Mouse (Mus musculus) lung, postnatal 14 days (tissue): ENCODE data around the gene Mllt3.

Experiments used
- DNase-seq: peaks from one replicate; pipeline ENCODE4 v3.0.0; 2021

The Mllt3 gene

GRCm38 (mm10) chr4:88033216-88033653 lies at the start of gene Mllt3:
Gene Mllt3, minus strand, starts transcription at chr4:88033364.
- DNase-seq = peak; percentile 98

DNA sequence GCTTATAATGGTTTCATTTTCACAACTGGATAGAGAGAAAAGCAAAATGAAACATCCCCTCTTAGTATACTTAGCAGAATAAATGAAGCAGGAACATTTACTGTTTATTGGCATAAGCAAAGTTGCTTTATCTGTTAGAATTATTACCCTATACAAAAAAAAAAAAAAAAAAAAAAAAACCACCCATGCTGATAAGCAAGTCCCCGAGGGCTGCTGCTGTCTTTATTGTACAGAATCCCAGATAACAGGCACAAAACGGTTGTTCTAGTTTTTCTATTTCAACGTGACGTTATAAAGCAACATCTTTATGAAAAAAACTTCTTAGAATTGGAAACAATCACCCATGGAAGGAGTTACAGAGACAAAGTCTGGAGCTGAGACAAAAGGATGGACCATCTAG lies 49.2 kb upstream of the Mllt3 start:
- no peak for DNase-seq

- no peak for DNase-seq
These were observed 48.7 kb upstream of the Mllt3 start for GRCm38 (mm10) chr4:88081885-88082284.

GRCm38 (mm10) chr4:88081417-88081816 lies 48.3 kb upstream of the Mllt3 start:
- no peak for DNase-seq

DNA sequence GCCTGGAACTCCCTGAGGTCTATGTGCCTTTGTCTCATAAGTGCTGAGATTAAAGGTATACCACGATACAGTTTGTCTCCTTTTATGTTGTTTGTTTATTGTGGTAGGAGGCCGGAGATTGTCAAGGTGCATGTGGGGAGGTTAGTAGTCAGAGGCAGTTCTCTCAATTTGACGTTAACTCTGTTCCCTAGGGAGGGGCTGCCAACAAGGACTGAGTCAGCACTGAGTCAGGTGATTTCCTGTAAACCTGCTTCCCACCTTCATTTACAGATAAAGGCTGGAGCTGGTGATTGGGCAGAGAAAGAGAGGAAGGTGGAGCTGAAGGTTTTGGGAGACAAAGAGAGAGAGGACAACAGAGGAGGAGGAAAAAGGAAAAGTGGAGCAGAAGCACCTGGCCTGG lies 45.8 kb upstream of the Mllt3 start:
- DNase-seq = no peak

DNA sequence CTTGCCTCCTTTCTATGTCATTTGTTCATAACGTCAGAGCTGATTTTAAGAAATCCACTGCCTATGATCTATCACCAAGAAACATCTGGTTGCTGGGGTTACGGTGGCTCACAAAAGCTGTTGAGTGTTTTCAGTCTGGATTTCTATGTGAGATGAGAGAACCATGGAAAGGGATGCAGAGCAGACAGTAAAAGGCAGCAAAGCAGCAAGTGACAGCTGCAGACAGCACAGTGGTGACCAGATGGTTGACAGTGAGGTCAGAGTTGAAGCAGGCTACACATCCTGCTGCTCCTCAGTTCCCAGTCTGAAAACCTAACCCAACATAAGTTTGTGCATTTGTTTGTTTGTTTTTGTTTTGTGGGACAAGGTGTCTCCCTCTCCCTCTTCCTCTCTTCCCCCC lies 42.2 kb upstream of the Mllt3 start:
- no peak for DNase-seq

DNA sequence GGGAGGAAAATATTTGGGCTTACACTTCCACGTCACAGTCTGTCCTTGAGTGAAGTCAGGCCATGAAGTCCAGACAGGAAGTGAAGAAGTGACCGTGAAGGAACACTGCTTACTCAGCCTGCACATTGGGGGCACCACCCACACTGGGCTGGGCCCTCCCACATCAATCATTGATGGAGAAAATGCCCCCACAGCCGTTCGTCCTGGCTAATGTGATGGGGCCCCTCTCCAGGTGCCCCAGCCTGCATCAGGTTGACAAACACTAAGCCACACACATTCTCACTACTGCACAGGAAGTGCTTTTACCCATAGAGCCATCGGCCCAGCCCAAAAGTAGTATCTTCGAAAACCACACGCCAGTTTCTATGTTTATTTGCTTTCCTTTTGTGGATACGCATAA lies 13.1 kb upstream of the Mllt3 start:
- no peak for DNase-seq

DNA sequence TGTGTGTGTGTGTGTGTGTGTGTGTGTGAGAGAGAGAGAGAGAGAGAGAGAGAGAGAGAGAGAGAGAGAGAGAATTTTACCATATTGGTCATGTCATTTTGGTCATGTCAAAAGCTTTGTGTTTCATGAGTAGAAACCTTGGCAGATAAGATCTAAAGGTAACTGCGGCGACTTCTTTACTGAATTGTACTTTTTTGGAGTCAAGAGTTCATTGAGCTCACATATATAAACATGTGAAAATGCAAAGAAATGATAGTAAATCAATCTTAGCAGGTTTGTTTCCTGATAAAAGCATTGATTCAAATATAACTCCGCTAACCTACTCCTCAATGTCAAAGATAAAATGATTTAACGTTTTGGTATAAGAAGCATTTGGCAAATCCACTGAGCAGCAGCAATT lies 12.0 kb upstream of the Mllt3 start:
- no peak for DNase-seq

DNA sequence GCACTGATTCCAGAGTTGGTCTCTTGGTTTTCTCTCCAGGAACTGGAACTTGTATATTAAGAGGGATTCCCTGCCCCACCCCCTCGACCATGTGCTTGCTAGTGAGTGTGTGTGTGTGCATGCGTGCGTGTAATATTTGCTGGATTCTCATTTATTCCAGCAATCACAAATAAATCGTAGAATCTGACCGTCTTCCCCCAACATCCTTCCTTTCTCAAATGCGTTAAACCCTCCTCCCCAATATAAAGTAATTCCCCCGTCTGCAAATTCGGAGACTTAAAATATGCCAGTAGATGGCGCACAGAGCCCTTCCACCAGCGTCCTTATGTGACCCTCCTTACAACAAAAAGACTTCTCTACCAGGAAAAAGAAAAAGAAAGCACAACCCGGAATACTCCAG lies 2.2 kb upstream of the Mllt3 start:
- DNase-seq = peak; percentile 72

- DNase-seq = no peak
These were observed 1.4 kb upstream of the Mllt3 start for GRCm38 (mm10) chr4:88034387-88035157.

DNA sequence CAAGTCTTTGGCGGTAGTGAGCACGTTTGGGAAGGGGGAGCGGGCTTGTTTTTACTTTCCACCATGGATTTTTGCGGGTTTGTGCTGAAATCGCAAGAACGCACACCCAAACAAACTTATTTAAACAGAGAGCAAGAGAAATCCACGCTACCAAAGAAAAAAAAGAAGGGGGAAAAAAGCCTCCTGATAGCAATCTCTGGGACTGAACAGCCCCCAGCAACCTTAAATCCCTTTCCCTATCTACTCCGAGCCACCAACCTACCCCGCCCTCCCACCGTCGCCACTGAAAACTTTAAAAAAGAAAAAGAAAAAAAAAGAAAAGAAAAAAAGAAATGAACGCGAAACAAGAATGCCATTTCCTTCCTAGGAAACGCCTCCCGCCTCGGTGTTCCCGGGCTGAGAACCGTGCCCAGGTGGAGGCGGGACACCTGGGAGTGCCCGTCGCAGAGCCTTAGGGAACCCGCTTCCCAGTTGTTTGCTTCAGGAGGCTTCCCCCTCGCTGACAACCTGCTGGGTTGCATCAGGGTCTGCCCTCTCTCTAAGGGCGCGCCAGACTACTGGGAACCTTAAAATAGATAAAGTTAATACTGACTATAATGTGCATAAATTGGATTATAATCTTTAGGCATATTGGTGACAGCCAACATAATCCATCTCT lies 694 bp upstream of the Mllt3 start:
- peak; percentile 16 for DNase-seq

- DNase-seq = peak; percentile 45
These were observed 739 bp downstream of the Mllt3 start for GRCm38 (mm10) chr4:88032151-88033098.

DNA sequence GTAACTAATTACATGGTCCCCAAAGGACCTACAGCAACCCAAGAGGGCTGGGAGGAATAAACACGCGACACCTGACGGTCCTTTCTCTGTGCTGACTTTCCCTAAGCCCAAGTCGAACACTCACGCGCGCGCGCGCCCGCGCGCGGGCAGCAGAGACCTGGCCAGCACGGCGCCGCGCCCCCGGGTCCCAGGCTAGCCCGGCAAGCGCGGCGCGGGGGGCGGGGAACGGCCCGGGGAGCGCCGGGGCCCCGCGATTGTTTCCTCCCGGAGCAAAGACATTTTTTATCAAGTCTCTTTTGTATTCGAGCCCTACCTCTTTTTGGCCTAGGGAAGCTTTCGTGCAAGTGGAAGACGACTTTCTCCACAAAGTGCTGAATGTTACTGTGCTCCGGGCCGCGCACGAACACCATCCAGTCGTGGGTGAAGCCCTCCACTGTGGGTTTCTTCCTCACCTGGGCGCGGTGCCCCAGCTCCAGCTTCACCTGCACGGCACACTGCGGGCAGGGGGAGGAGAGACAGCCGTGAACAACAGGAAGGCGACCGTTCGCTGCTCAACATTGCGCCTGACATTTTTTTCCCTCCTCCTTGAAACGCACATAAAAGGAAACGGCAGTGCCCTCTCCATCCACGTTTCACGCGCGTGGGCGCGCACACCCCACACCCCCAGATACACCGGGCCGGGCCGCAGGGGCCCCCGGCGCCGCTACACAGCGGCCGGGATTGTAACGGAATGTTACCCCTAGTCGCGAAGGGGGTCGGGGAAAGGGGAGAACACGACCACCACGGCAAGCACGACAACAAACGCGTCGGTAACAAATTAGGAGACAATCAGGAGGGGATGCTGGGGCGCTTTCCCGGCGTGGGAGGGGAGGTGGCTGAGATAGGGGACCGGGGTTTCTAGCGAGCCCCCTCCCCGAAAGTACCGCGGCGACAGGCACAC lies 1.7 kb downstream of the Mllt3 start:
- peak; percentile 46 for DNase-seq

- no peak for DNase-seq
These were observed 9.6 kb downstream of the Mllt3 start for GRCm38 (mm10) chr4:88023567-88023966.

- DNase-seq = no peak
These were observed 10.5 kb downstream of the Mllt3 start for GRCm38 (mm10) chr4:88022623-88023022.

GRCm38 (mm10) chr4:88020421-88020820 lies 12.7 kb downstream of the Mllt3 start:
- no peak for DNase-seq

GRCm38 (mm10) chr4:88019645-88020044 lies 13.5 kb downstream of the Mllt3 start:
- no peak for DNase-seq

GRCm38 (mm10) chr4:88017452-88018350 lies 15.5 kb downstream of the Mllt3 start:
- DNase-seq = peak; percentile 50

- DNase-seq = no peak
These were observed 17.4 kb downstream of the Mllt3 start for GRCm38 (mm10) chr4:88015765-88016164.

GRCm38 (mm10) chr4:88015261-88015660 lies 17.9 kb downstream of the Mllt3 start:
- DNase-seq = no peak

DNA sequence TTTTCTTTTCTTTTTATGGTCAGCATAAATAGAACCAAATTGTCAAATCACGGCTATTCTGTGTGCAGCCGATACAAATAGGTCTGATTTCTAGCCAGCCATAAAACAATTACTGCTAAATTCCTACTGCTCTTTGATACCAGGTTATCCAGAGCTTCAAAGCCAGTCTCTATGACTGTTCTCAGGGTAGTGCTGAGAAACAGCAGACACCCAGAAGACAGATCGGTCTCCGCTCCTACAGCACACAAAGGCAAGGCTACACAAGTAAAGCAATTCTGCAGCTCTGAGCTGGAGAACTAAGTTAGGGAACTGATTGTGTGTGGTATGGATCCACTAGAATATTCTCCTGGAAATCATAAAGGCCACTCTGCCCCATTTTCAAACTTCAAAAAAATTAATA lies 20.4 kb downstream of the Mllt3 start:
- no peak for DNase-seq
